Mouse (Mus musculus) midbrain, embryonic 13.5 days (tissue): ENCODE measurements at regions not wholly inside any gene's neighbourhood (a gene's known extent, or its start where the extent isn't known, plus 50 kb on each side); places are given as distances from the start of the nearest gene placed in this dataset.

Experiments used
- ATAC-seq: fragments of 200-750 bp; cut with Nextera tagmentation; 2 replicates; pipeline ENCODE4 v1.8.0; 2017; ENCODE audit warnings: mild to moderate bottlenecking, moderate TSS enrichment, moderate library complexity
- H3K27ac ChIP-seq: fragments of 300-500 bp; sonication (generic); 2 replicates; pipeline ENCODE4 v1.5.1; 2015; ENCODE audit warnings: inconsistent platforms, mild to moderate bottlenecking, moderate library complexity
- H3K27me3 ChIP-seq: fragments of 300-500 bp; sonication (generic); 2 replicates; pipeline ENCODE4 v1.6.1; 2015; ENCODE audit warnings: mild to moderate bottlenecking, inconsistent platforms
- H3K36me3 ChIP-seq: fragments of 300-500 bp; sonication (generic); 2 replicates; pipeline ENCODE4 v1.6.1; 2015; ENCODE audit warnings: mild to moderate bottlenecking, inconsistent platforms
- H3K4me1 ChIP-seq: fragments of 300-500 bp; sonication (generic); replicated peaks from 2 replicates; pipeline ENCODE4 v1.6.1; 2015; ENCODE audit warnings: inconsistent platforms
- H3K4me2 ChIP-seq: fragments of 300-500 bp; sonication (generic); replicated peaks from 2 replicates; pipeline ENCODE4 v1.6.1; 2015; ENCODE audit warnings: moderate library complexity, mild to moderate bottlenecking, inconsistent platforms
- H3K4me3 ChIP-seq: fragments of 300-500 bp; sonication (generic); replicated peaks from 2 replicates; pipeline ENCODE4 v1.5.1; 2015; ENCODE audit warnings: mild to moderate bottlenecking, inconsistent platforms
- H3K9ac ChIP-seq: fragments of 300-500 bp; sonication (generic); replicated peaks from 2 replicates; pipeline ENCODE4 v1.6.1; 2015; ENCODE audit warnings: mild to moderate bottlenecking, inconsistent platforms
- H3K9me3 ChIP-seq: fragments of 300-500 bp; sonication (generic); 2 replicates; pipeline ENCODE4 v1.6.1; 2016; ENCODE audit warnings: mild to moderate bottlenecking, inconsistent platforms
- WGBS: fragments of 180-500 bp; shearing (Covaris S2); methylation state at CpG from one replicate; pipeline ENCODE4 v1.1.7; 2015; 5-methylcytosine and 5-hydroxymethylcytosine counted together

GRCm38 (mm10) chr7:115373781-115374533 lies 630.5 kb downstream of the Insc start:
- H3K4me2 ChIP-seq: no peak overlapping the region
- no peaks in the 10 kb centered on the region for H3K36me3 ChIP-seq
- no peak overlapping the region for H3K9ac ChIP-seq
- no peaks in the 10 kb centered on the region for H3K9me3 ChIP-seq
- H3K27me3 ChIP-seq: no peaks in the 10 kb centered on the region
- H3K4me3 ChIP-seq: no peak overlapping the region
- no peak for ATAC-seq
- H3K4me1 ChIP-seq: no peaks in the 10 kb centered on the region
- WGBS: 71% methylated on average over 8 of the region's 8 CpGs
- H3K27ac ChIP-seq: no peak overlapping the region

GRCm38 (mm10) chr7:115376067-115376466 lies 632.6 kb downstream of the Insc start:
- Histone ChIP-seq H3K9me3 (no peaks in the 10 kb centered on the region), H3K36me3 (no peaks in the 10 kb centered on the region), H3K4me3 (no peak overlapping the region), H3K27me3 (no peaks in the 10 kb centered on the region), H3K4me1 (peaks cover 5% of the 10 kb centered on the region; the same call in 1 of the 2 replicates), H3K27ac (no peak overlapping the region), H3K4me2 (no peak overlapping the region), H3K9ac (no peak overlapping the region)
- ATAC-seq: no peak
- 91% methylated on average over 4 of the region's 4 CpGs for WGBS

GRCm38 (mm10) chr7:115378836-115379235 lies 635.3 kb downstream of the Insc start:
- ATAC-seq: no peak
- no peak overlapping the region for H3K9ac ChIP-seq
- H3K4me1 ChIP-seq: peaks cover 10% of the 10 kb centered on the region
- H3K27ac ChIP-seq: no peak overlapping the region
- H3K9me3 ChIP-seq: no peaks in the 10 kb centered on the region
- H3K36me3 ChIP-seq: no peaks in the 10 kb centered on the region
- H3K27me3 ChIP-seq: no peaks in the 10 kb centered on the region
- 88% methylated on average over 3 of the region's 3 CpGs for WGBS
- H3K4me2 ChIP-seq: no peak overlapping the region
- no peak overlapping the region for H3K4me3 ChIP-seq

- Histone ChIP-seq H3K4me2 (no peak overlapping the region), H3K9me3 (no peaks in the 10 kb centered on the region), H3K27me3 (no peaks in the 10 kb centered on the region), H3K36me3 (no peaks in the 10 kb centered on the region), H3K27ac (no peak overlapping the region), H3K4me1 (peaks cover 10% of the 10 kb centered on the region), H3K4me3 (no peak overlapping the region), H3K9ac (no peak overlapping the region)
- WGBS: 76% methylated on average over 7 of the region's 7 CpGs
- no peak for ATAC-seq
Measured at GRCm38 (mm10) chr7:115379600-115379999, 636.1 kb downstream of the Insc start.

- no peak for ATAC-seq
Measured at GRCm38 (mm10) chr7:115380989-115381610, 637.6 kb downstream of the Insc start.

DNA sequence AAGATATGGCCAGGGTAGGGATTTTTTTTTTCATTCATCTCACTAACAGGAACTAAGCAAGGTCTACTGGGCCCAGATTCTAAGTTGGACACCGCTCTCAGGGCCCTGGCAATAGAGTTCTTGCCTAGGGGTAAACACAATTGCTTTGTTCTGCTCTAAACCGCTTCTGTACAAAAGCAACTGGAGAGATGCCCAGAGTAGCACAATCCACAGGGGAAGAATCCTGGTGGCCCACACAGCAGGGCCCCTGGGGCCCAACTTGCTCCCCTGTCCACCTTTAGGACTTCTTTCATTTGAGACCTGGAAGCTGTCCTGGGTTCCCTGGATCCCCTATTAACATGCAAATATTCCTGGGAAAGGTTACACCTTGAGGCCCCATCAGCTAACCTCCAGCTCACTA lies 639.4 kb downstream of the Insc start:
- Histone ChIP-seq H3K27me3 (no peaks in the 10 kb centered on the region), H3K27ac (no peak overlapping the region), H3K4me3 (no peak overlapping the region), H3K4me2 (no peak overlapping the region), H3K36me3 (no peaks in the 10 kb centered on the region), H3K4me1 (peaks cover 10% of the 10 kb centered on the region), H3K9ac (no peak overlapping the region), H3K9me3 (no peaks in the 10 kb centered on the region)
- 19% methylated on average over 2 of the region's 2 CpGs for WGBS
- no peak for ATAC-seq

More at GRCm38 (mm10) chr7:115380989-115381610, 637.6 kb downstream of the Insc start:
- Histone ChIP-seq H3K27ac (no peak overlapping the region), H3K9ac (no peak overlapping the region), H3K36me3 (no peaks in the 10 kb centered on the region), H3K27me3 (no peaks in the 10 kb centered on the region), H3K9me3 (no peaks in the 10 kb centered on the region), H3K4me2 (no peak overlapping the region), H3K4me1 (peaks cover 10% of the 10 kb centered on the region), H3K4me3 (no peak overlapping the region)
- 44% methylated on average over 8 of the region's 8 CpGs for WGBS

DNA sequence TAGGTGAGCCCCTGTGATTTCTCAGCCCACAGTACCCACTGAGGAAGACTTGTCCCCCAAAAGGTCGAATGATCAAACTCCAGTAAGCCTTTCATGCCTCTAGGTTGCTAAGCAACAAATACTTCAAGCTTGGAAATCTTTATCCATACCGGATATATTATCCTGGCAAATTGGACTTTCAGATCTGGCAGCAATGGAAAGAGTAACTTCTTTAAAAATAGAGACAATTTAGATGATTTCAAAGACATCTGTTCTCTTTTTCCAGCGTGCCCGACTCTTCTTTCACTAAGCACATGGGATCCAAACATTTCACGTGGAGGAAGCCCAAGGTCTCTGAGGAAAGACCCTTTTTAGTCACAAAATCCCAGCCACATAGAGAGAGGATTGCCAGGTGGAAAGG lies 645.4 kb downstream of the Insc start:
- Histone ChIP-seq H3K9ac (no peak overlapping the region), H3K4me3 (no peak overlapping the region), H3K36me3 (no peaks in the 10 kb centered on the region), H3K27ac (no peak overlapping the region), H3K4me2 (no peak overlapping the region), H3K9me3 (no peaks in the 10 kb centered on the region), H3K27me3 (no peaks in the 10 kb centered on the region), H3K4me1 (peaks cover 5% of the 10 kb centered on the region; the same call in 1 of the 2 replicates)
- no peak for ATAC-seq
- WGBS: 30% methylated on average over 5 of the region's 5 CpGs

- Histone ChIP-seq H3K4me3 (no peak overlapping the region), H3K27ac (no peak overlapping the region), H3K9me3 (no peaks in the 10 kb centered on the region), H3K9ac (no peak overlapping the region), H3K4me2 (no peak overlapping the region), H3K27me3 (no peaks in the 10 kb centered on the region), H3K4me1 (peaks cover 5% of the 10 kb centered on the region; the same call in 1 of the 2 replicates), H3K36me3 (no peaks in the 10 kb centered on the region)
- ATAC-seq: no peak
- WGBS: 71% methylated on average over 3 of the region's 3 CpGs
Measured at GRCm38 (mm10) chr7:115392520-115392919, 646.1 kb downstream of the Sox6 start.

GRCm38 (mm10) chr7:115398202-115398601 lies 640.4 kb downstream of the Sox6 start:
- no peaks in the 10 kb centered on the region for H3K4me1 ChIP-seq
- WGBS: 91% methylated on average over 2 of the region's 2 CpGs
- H3K9me3 ChIP-seq: no peaks in the 10 kb centered on the region

GRCm38 (mm10) chr7:115399461-115399860 lies 639.1 kb downstream of the Sox6 start:
- no peaks in the 10 kb centered on the region for H3K36me3 ChIP-seq
- no peaks in the 10 kb centered on the region for H3K27me3 ChIP-seq
- no peaks in the 10 kb centered on the region for H3K4me1 ChIP-seq
- H3K9me3 ChIP-seq: no peaks in the 10 kb centered on the region
- no peak overlapping the region for H3K9ac ChIP-seq
- no peak overlapping the region for H3K4me2 ChIP-seq
- no peak overlapping the region for H3K4me3 ChIP-seq
- H3K27ac ChIP-seq: no peak overlapping the region
- 83% methylated on average over 3 of the region's 3 CpGs for whole genome bisulfite sequencing
- ATAC-seq: no peak

More at GRCm38 (mm10) chr7:115398202-115398601, 640.4 kb downstream of the Sox6 start:
- Histone ChIP-seq H3K9ac (no peak overlapping the region), H3K27me3 (no peaks in the 10 kb centered on the region), H3K4me3 (no peak overlapping the region), H3K36me3 (no peaks in the 10 kb centered on the region), H3K4me2 (no peak overlapping the region), H3K27ac (no peak overlapping the region)
- ATAC-seq: no peak

GRCm38 (mm10) chr7:115407889-115408288 lies 630.7 kb downstream of the Sox6 start:
- Histone ChIP-seq H3K27ac (no peak overlapping the region), H3K9me3 (no peaks in the 10 kb centered on the region), H3K4me2 (no peak overlapping the region), H3K4me1 (peaks cover 11% of the 10 kb centered on the region), H3K4me3 (no peak overlapping the region), H3K36me3 (no peaks in the 10 kb centered on the region), H3K27me3 (no peaks in the 10 kb centered on the region), H3K9ac (no peak overlapping the region)
- 82% methylated on average over 3 of the region's 3 CpGs for WGBS
- ATAC-seq: no peak

GRCm38 (mm10) chr7:115408915-115409314 lies 629.7 kb downstream of the Sox6 start:
- no peaks in the 10 kb centered on the region for H3K9me3 ChIP-seq
- H3K27me3 ChIP-seq: no peaks in the 10 kb centered on the region
- H3K36me3 ChIP-seq: no peaks in the 10 kb centered on the region
- peaks cover 11% of the 10 kb centered on the region for H3K4me1 ChIP-seq
- no peak overlapping the region for H3K4me2 ChIP-seq
- WGBS: 7% methylated on average over 2 of the region's 2 CpGs
- no peak overlapping the region for H3K4me3 ChIP-seq
- H3K9ac ChIP-seq: no peak overlapping the region
- ATAC-seq: no peak
- H3K27ac ChIP-seq: no peak overlapping the region
